Mouse (Mus musculus) spleen, postnatal 36 days (tissue): ENCODE measurements at regions not wholly inside any gene's neighbourhood (a gene's known extent, or its start where the extent isn't known, plus 50 kb on each side); places are given as distances from the start of the nearest gene placed in this dataset.

Source experiments
- DNase-seq, 2 experiments: peaks; one replicate each; pipeline ENCODE4 v3.0.0; 2022; ENCODE audit warnings: low spot score in 2 of 2, mixed read lengths in 1 of 2

- no peak for DNase-seq
These were observed 169.9 kb upstream of the Il12b start for GRCm38 (mm10) chr11:44229996-44230395.

GRCm38 (mm10) chr11:44235456-44235855, 164.4 kb upstream of the Il12b start:
- DNase-seq, result no peak

- DNase-seq, result no peak
These were observed 161.8 kb upstream of the Il12b start for GRCm38 (mm10) chr11:44238051-44238450.

- DNase-seq, result no peak
These were observed 161.3 kb upstream of the Il12b start for GRCm38 (mm10) chr11:44238598-44238997.

GRCm38 (mm10) chr11:44243184-44243583, 156.7 kb upstream of the Il12b start:
- no peak for DNase-seq

- no peak for DNase-seq
These were observed 148.0 kb upstream of the Il12b start for GRCm38 (mm10) chr11:44251821-44252220.

- no peak for DNase-seq
These were observed 139.3 kb upstream of the Il12b start for GRCm38 (mm10) chr11:44260376-44261111.

- DNase-seq, result no peak
These were observed 138.2 kb upstream of the Il12b start for GRCm38 (mm10) chr11:44261657-44262056.

GRCm38 (mm10) chr11:44262571-44262970, 137.3 kb upstream of the Il12b start:
- DNase-seq, result no peak

GRCm38 (mm10) chr11:44272268-44272667, 127.6 kb upstream of the Il12b start:
- no peak for DNase-seq

- DNase-seq, result no peak
These were observed 121.2 kb upstream of the Il12b start for GRCm38 (mm10) chr11:44278521-44279208.

GRCm38 (mm10) chr11:44285961-44286360, 113.9 kb upstream of the Il12b start:
- no peak for DNase-seq

GRCm38 (mm10) chr11:44288825-44289224, 111.0 kb upstream of the Il12b start:
- no peak for DNase-seq

- DNase-seq, result no peak
These were observed 96.1 kb upstream of the Il12b start for GRCm38 (mm10) chr11:44303786-44304185.

GRCm38 (mm10) chr11:44316061-44316460, 83.8 kb upstream of the Il12b start:
- DNase-seq, result no peak

- DNase-seq, result no peak
These were observed 80.7 kb upstream of the Il12b start for GRCm38 (mm10) chr11:44319136-44319535.

- DNase-seq, result no peak
These were observed 76.5 kb upstream of the Il12b start for GRCm38 (mm10) chr11:44323314-44323713.

- no peak for DNase-seq
These were observed 74.8 kb upstream of the Il12b start for GRCm38 (mm10) chr11:44325066-44325465.

- no peak for DNase-seq
These were observed 74.3 kb upstream of the Il12b start for GRCm38 (mm10) chr11:44325525-44325924.

- no peak for DNase-seq
These were observed 70.4 kb upstream of the Il12b start for GRCm38 (mm10) chr11:44329503-44329902.

- no peak for DNase-seq
These were observed 69.4 kb upstream of the Il12b start for GRCm38 (mm10) chr11:44330438-44330837.

- peak; percentile 36 to 53 for DNase-seq
These were observed 68.8 kb upstream of the Il12b start for GRCm38 (mm10) chr11:44330851-44331773.
